Mouse (Mus musculus) thymus, postnatal 10 days (tissue): ENCODE results near the gene Ubqln1.
A peak's percentile ranks its signal among the peaks of the same experiment; 100 is the strongest.

Experiments
- DNase-seq, 2 experiments: peaks; one replicate each; pipeline ENCODE4 v3.0.0; 2021; ENCODE audit warnings: low spot score in 2 of 2

The Ubqln1 gene

DNA sequence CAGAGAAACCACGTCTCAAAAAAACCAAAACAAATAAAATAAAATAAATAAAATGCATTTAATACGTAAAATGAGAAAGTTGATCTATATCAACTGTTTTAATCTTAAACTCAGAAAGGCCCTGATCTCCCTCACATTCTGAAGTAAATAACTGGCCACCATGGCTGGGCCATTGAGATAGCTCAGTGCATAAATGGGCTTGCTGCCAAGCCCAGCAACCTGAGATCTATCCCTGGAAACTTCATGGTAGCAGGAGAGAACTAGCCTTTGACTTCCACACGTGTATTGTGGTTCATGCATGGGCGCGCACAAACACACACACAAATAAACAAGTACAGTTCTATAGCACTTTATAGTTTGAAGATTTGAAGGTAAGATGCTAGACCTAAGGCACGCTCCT lies 14.1 kb downstream of the Ubqln1 start:
- no peak for DNase-seq

DNA sequence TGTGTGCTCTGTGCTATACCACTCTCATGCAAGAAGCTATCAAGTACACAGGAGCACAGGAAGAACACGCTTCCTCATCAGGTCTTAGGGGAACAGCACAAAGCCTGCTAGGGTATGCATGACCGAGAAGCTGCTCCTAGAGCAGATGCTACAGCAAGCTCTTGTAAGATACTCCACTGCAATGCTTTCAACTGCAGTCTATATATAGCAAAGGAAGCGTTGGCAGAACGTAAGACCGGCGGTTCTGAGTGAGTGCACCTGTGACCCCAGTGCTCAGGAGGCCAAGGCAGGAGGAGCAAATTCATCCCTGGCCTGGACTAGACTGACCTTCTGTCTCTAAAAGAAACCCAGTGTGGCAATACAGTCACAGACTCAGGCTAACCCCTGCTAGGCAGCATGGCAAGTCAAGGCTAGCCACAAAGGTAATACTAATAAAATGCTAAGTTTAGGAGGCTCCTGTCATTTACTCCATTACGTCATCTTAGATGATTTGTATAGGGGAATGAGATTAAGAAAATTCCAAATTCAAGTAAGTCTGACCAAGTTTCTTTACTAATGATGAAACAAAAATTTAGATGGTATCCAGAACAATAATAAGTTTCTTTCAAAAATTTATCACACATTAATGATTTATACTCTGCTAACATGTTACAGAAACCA lies 17.3 kb downstream of the Ubqln1 start:
- DNase-seq, result peak in 1 of 2 experiments; percentile 7

DNA sequence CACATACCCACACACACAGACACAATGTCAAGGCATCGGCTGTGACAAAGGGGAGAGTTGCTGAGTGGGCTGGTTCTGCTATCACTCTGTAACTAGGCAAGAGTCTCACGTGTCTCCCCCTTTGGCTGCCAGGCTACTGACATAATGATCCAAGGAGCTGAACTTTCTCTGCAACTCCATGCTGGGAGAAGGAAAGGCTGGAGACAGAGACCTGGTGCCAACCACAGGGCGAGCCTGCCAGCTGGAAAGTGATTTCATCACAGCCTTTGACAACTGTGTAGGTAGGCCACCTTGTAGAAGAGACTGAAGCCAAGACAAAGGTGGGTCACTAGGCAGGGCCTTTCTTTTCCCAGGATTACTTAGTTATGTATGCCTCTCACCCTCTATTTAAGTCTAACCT lies 18.2 kb downstream of the Ubqln1 start:
- no peak for DNase-seq

DNA sequence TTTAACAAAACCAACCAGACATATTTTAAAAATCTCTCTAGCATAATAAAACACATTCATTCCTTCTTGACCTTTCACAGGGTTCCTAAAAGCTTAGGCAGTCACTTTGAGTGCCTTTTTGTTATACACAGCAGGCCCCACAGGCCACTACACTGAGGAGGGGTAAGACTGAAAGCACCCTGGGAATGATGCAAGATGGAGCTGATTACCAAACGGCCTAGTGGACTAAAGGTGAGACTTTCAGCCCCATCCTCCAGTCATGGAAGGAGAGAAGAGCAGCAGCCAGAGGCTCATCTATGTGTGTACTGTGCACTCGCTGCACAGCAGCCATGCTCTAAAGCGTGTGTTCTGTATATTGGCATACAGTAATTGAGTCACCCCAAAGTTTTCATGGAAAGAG lies 20.5 kb downstream of the Ubqln1 start:
- DNase-seq, result no peak

GRCm38 (mm10) chr13:58193221-58193620 lies 22.2 kb downstream of the Ubqln1 start:
- DNase-seq, result no peak

DNA sequence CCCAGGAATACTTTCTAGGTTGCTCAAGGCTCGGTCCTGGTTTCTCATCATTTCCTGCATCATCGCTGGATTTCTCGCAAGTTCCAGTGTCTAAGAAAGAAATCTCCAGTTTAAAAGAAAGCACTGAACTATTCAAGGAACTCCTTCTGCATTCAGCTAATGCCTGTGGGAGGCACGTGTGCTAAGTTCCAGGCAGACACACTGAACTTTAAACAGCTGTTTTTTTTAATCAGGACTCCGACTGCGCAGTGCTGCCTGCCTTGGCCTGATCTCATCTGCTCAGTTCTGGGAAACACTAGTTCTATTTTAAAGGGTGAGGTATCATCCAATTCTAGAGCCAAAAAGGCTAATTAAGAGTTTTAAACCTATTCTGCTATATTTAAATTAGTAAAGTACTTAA lies 23.3 kb downstream of the Ubqln1 start:
- no peak for DNase-seq

- DNase-seq, result no peak
Observed at GRCm38 (mm10) chr13:58191516-58191915, 23.9 kb downstream of the Ubqln1 start.

DNA sequence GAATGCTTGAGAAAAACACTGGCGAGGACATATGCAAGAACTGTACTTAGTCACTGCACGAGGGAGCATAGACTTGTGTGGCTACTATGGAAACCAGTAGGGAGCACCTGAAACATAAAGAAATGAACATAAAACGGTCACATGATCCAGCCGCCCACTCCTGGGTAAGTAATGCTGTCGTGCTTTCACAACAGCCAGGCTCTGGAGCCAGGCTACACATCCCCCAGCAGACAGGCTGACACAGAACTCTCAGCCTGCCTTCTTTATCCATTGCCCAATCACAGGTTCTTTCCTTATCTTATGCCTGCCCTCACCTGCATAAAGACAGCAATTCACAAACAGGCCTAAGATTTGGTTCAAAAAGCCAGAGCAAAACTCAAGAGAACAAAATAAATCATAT lies 26.0 kb downstream of the Ubqln1 start:
- no peak for DNase-seq

DNA sequence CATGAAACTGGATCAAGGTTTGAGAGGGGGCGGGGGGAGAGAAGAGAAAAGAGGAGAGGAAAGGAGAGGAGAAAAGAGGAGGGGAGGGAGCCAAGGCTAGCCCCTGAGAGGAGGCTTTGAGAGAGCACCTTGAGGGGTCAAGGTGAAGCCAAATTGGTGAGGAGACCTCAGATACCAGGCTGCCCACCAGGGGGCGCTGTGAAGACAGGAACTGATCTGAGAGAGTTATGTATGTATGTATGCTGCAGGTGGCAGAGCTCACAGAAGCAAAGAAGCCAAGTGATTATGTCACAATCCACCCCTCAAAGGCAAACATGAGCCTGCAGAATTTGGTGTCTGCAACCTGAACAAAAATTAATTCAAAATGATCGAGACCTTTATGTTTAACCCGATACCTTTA lies 27.0 kb downstream of the Ubqln1 start:
- DNase-seq, result peak; percentile 81 to 95

GRCm38 (mm10) chr13:58187751-58188150 lies 27.7 kb downstream of the Ubqln1 start:
- no peak for DNase-seq

DNA sequence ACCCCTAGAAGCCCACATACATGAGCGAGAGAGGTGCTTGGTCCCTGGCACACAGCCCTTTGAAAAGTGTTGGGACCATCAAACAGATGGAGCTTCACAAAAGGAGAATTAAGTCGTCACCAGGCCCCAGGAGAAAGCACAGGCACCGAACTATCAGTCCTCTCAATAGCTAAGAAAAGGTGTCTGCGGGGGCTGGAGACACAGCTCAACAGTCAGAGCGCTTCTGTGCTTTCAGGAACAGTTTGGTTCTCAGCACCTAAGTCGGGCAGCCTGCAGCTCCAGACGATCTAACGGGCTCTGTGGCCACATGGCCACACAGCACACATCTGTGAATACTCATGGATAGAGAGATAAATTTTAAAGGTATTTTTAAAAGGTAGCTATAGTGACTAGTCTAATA lies 29.2 kb downstream of the Ubqln1 start:
- no peak for DNase-seq

GRCm38 (mm10) chr13:58184111-58184510 lies 31.3 kb downstream of the Ubqln1 start:
- DNase-seq, result no peak

GRCm38 (mm10) chr13:58181607-58182551 lies 33.6 kb downstream of the Ubqln1 start:
- DNase-seq, result no peak

DNA sequence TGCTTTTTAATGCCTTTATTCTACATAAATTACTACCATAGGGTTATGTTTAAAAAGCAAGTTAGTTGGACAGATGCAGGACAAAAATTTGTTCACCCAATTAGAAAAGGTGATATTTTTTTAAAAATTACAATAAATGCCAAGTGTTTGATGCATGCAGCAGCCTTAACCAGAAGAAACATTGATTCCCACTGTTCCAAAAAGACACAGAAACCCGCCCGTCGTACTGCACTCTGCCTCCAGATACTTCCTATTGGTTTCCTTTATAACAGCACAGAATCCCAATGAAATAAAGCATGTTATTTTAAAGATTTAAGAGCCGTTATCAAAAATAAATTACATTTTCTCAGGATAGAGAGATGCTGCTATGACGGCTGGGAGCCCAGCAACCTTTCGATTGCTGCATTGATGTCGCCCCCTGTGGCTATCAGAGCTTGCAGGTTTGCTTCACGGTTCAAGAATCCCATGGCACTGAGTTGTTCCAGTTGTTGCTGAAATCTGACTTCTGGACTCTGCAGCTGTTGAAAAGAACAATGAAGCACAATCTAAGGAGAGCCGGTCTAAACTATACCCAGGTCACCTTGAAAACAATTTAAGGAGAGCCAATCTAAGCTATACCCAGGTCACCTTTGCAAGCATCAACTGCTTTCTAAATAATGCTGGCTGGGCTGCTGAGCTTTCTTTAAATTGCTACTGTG lies 37.8 kb downstream of the Ubqln1 start:
- DNase-seq, result peak; percentile 100

- DNase-seq, result no peak
Observed at GRCm38 (mm10) chr13:58176105-58176504, 39.3 kb downstream of the Ubqln1 start.

DNA sequence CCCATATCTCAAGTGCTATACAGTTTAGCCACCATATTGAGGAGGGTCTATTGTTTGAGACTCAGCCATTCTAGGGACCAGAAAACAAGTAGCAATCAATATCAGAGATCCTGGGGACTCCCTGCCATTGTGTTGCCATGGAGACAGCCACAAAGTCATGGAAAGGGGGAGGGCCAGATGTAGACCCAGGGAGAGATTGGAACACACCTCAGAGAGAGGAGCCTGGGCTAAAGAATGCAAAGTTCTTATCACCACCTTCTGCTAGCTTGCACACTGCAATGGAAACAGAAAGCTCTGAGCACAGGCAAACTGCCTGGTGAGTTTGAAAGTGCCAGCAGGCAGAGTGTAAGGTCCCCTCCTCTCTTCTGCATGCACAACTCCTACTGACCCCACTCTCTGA lies 47.3 kb downstream of the Ubqln1 start:
- DNase-seq, result no peak

GRCm38 (mm10) chr13:58163343-58163742 lies 52.1 kb downstream of the Ubqln1 start:
- DNase-seq, result no peak

GRCm38 (mm10) chr13:58160761-58161160 lies 54.7 kb downstream of the Ubqln1 start:
- no peak for DNase-seq

DNA sequence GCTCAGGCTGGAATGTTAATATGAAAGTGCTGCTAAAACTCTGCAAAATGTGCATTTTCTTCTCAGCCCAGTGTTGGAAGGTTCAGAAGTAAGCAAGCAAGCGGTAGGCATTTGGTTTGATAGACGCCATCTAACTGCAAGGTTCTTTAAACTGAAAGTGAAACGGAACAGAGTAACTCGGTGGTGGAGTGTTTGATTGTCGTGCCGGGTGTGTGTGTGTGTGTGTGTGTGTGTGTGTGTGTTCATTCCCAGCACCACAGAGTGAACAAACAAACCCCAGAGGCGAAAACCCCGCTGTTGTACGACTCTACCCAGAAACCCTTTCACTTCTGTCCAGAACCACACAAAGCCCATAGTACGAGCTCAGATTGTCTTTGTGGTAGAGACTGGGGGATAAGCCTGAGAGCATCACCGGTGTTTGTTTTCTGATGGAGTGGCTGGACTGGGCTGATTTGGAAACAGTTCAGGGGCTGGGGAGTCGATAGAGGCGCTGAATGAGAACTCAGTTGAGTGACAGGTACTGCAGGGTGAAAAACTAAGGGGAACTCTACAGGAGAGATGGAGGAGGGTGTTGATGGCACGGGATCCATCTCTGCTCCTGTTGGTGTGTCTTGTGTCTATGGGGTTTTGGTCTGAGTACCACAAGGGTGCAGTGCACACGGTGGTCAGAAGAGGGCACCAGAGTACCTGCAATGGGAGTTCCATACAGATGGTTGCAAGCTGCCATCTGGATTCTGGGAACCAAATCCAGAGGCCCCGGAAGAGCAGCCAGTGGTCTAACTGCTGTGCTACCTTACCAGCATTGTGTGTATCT lies 57.1 kb downstream of the Ubqln1 start:
- peak; percentile 77 to 91 for DNase-seq

- DNase-seq, result peak; percentile 75 to 79
Observed at GRCm38 (mm10) chr13:58157447-58158098, 57.9 kb downstream of the Ubqln1 start, which contains the start of gene Idnk. Gene Idnk (plus strand): TSS chr13:58157649.

DNA sequence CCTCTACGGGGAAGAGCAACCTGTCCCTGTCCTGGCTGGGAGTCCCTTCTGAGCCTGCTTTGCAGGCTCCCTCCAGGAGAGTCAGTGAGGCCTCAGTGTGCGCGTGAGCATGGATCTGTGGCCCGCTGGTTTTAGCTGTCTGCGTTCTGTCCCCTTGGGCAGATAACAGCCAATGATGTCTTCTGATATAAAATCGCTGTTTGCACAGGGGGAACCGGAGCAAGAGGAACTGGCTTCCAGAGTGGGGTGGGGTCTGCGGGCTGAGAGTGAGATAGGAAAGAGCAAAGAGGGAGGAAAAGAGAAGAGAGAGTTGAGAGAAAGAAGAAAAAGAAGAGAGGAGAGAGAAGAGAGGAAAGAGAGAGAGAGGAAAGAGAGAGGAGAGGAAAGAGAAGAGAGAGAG lies 58.4 kb downstream of the Ubqln1 start:
- peak in 1 of 2 experiments; percentile 13 for DNase-seq
